ENCODE assay signal across 9 mouse cellular contexts in the genomic region with DNA sequence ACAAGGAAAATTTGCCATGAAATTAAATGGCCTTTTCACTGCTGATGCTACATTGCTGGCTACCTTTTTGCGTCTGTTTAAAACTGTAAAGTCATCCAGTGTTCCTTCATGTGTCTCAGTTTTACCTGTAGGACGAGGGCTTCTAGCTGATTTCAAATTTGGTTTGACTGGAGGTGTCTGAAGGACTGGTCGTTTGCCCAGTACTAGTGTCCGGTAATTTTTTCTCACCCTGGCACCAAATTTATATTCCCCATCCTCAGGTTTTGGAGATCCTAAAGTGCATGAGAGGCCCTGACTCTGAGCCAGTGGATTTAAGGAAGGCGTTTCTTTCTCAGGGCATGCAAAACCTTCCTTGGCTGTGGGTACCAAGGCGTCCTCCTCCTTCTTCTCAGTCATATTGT. TPM values are rescaled to one million over a fixed set of nuclear protein-coding genes. Genes with fewer than 3 reads are reported as not detected.
DNase-seq lines count a peak whose midpoint lies in the region; ATAC-seq lines count a peak whose summit lies in the region.
"Had no signal": no experiment of that assay in that cellular context is flagged by ENCODE, and none has a peak within 500 bp of the region (broad histone marks: within the 10 kb centered on the region; RNA-seq: fewer than 3 reads in every experiment).

No protein-coding gene starts in this region.

- intact Hi-C loops in heart, postnatal 36 days (cut with DNase I), result loop anchor here (1.0 to 5.0 kb wide), 4 partner anchors 14 to 722 kb away; partner anchors contain the start of gene Bmi1
- intact Hi-C loops in gastrocnemius, postnatal 14 days (cut with DNase I; ENCODE audit: low total_unique reads), result loop anchor here (10.0 kb wide), 1 partner anchor 719 kb away; no protein-coding TSS in a partner anchor

- H3K4me1 ChIP-seq in heart, embryonic 13.5 days, result peaks cover 57% of the 10 kb centered on the region
- H3K4me1 ChIP-seq in embryonic facial prominence, embryonic 10.5 days, result peaks cover 49% of the 10 kb centered on the region
- peaks cover 51% of the 10 kb centered on the region for H3K4me1 ChIP-seq in hindbrain, embryonic 14.5 days (replicated peaks; ENCODE audit: control insufficient read depth, insufficient read depth, low read length)
- peaks cover 46% of the 10 kb centered on the region for H3K4me1 ChIP-seq in midbrain, embryonic 14.5 days (ENCODE audit: control insufficient read depth, insufficient read depth, low read length)

- no peaks in the 10 kb centered on the region for H3K27me3 ChIP-seq in heart, embryonic 13.5 days (replicated peaks)
- H3K27me3 ChIP-seq in embryonic facial prominence, embryonic 10.5 days (replicated peaks; ENCODE audit: low read depth, poor library complexity, severe bottlenecking), result no peaks in the 10 kb centered on the region
- no peaks in the 10 kb centered on the region for H3K27me3 ChIP-seq in hindbrain, embryonic 14.5 days (ENCODE audit: control insufficient read depth, insufficient read depth, low read length)
- H3K27me3 ChIP-seq in midbrain, embryonic 14.5 days (ENCODE audit: control insufficient read depth, insufficient read depth, low read length), result no peaks in the 10 kb centered on the region

- peak overlapping the region; percentile 93 for H3K4me2 ChIP-seq in heart, embryonic 13.5 days
- peak overlapping the region; percentile 95 for H3K4me2 ChIP-seq in hindbrain, embryonic 14.5 days (replicated peaks)
- H3K4me2 ChIP-seq in midbrain, embryonic 14.5 days (ENCODE audit: low read length), result peak overlapping the region; percentile 95

- no peaks in the 10 kb centered on the region for H3K9me3 ChIP-seq in heart, embryonic 13.5 days
- H3K9me3 ChIP-seq in embryonic facial prominence, embryonic 10.5 days, result no peaks in the 10 kb centered on the region
- H3K9me3 ChIP-seq in hindbrain, embryonic 14.5 days (ENCODE audit: control insufficient read depth, low read length), result no peaks in the 10 kb centered on the region
- H3K9me3 ChIP-seq in midbrain, embryonic 14.5 days (ENCODE audit: control insufficient read depth, low read length), result no peaks in the 10 kb centered on the region

- no peak for DNase-seq in heart, postnatal 36 days
- DNase-seq in embryonic facial prominence, embryonic 10.5 days (ENCODE audit: low spot score), result peak; percentile 35
- DNase-seq in hindbrain, embryonic 14.5 days (ENCODE audit: low spot score), result no peak
- DNase-seq in midbrain, embryonic 14.5 days, result peak; percentile 63
- no peak for DNase-seq in frontal cortex, postnatal 25 days (ENCODE audit: low spot score in 2 of 2)
- no peak for DNase-seq in gastrocnemius, postnatal 14 days

- WGBS in heart, embryonic 13.5 days, result 15% methylated on average over 6 of the region's 6 CpGs
- 4% methylated on average over 6 of the region's 6 CpGs for WGBS in embryonic facial prominence, embryonic 10.5 days
- 3% methylated on average over 6 of the region's 6 CpGs for WGBS in hindbrain, embryonic 14.5 days
- WGBS in midbrain, embryonic 14.5 days, result 2% methylated on average over 6 of the region's 6 CpGs

- no peak for ATAC-seq in heart, embryonic 13.5 days (ENCODE audit: extremely low read depth, insufficient number of reproducible peaks, low FRiP score, low TSS enrichment)
- no peak for ATAC-seq in hindbrain, embryonic 14.5 days (ENCODE audit: low FRiP score)
- no peak for ATAC-seq in midbrain, embryonic 14.5 days (ENCODE audit: low FRiP score, low TSS enrichment)
- ATAC-seq in megakaryocyte-erythroid progenitor cell, adult 5-6 weeks (replicated peaks; ENCODE audit: low FRiP score, low TSS enrichment, poor library complexity, severe bottlenecking), result no peak

- H3K9ac ChIP-seq in heart, embryonic 13.5 days, result peak overlapping the region; percentile 100
- peak overlapping the region; percentile 100 for H3K9ac ChIP-seq in hindbrain, embryonic 14.5 days
- H3K9ac ChIP-seq in midbrain, embryonic 14.5 days (replicated peaks; ENCODE audit: low read length), result peak overlapping the region; percentile 100

- H3K4me3 ChIP-seq in heart, embryonic 13.5 days, result peak overlapping the region; percentile 98
- H3K4me3 ChIP-seq in embryonic facial prominence, embryonic 10.5 days, result peak overlapping the region; percentile 98
- peak overlapping the region; percentile 89 for H3K4me3 ChIP-seq in hindbrain, embryonic 14.5 days (replicated peaks; ENCODE audit: low read length)
- peak overlapping the region; percentile 95 for H3K4me3 ChIP-seq in midbrain, embryonic 14.5 days (replicated peaks; ENCODE audit: low read depth, low read length)

- H3K27ac ChIP-seq in heart, embryonic 13.5 days (replicated peaks), result peak overlapping the region; percentile 100
- H3K27ac ChIP-seq in embryonic facial prominence, embryonic 10.5 days (replicated peaks), result peak overlapping the region; percentile 99
- peak overlapping the region; percentile 100 for H3K27ac ChIP-seq in hindbrain, embryonic 14.5 days
- peak overlapping the region; percentile 100 for H3K27ac ChIP-seq in midbrain, embryonic 14.5 days (replicated peaks; ENCODE audit: low read depth, low read length)

- no peaks in the 10 kb centered on the region for H3K36me3 ChIP-seq in heart, embryonic 13.5 days
- peaks cover 9% of the 10 kb centered on the region; the same call in 1 of the 2 replicates for H3K36me3 ChIP-seq in embryonic facial prominence, embryonic 10.5 days (replicated peaks)
- no peaks in the 10 kb centered on the region for H3K36me3 ChIP-seq in hindbrain, embryonic 14.5 days (replicated peaks; ENCODE audit: control insufficient read depth, insufficient read depth)
- H3K36me3 ChIP-seq in midbrain, embryonic 14.5 days (ENCODE audit: control insufficient read depth, insufficient read depth, low read length), result no peaks in the 10 kb centered on the region

RNA-seq across cellular contexts. Expression of gene Skida1, which starts 3.1 kb away (rescaled TPM):
- polyA plus RNA-seq in heart, embryonic 13.5 days (2015; fragmentation: Nextera tagmentation; extraction: Ambion mirVana), result 5.5 and 6.6 TPM in 2 replicates
- 1 to 10 TPM; 2.8 to 5.1 TPM for total RNA-seq in heart, postnatal 36 days (2021)
- 15.5 and 16.6 TPM in 2 replicates for polyA plus RNA-seq in embryonic facial prominence, embryonic 10.5 days (2016; fragmentation: Nextera tagmentation; extraction: Ambion mirVana)
- polyA plus RNA-seq in hindbrain, embryonic 14.5 days (2014; fragmentation: Nextera tagmentation; extraction: Ambion mirVana), result 4.9 and 5.4 TPM in 2 replicates
- polyA plus RNA-seq in midbrain, embryonic 14.5 days (2014; fragmentation: Nextera tagmentation; extraction: Ambion mirVana), result 9.1 and 9.4 TPM in 2 replicates
- total RNA-seq in gastrocnemius, postnatal 14 days (2021), result 1 to 10 TPM in 1 of 2 experiments, under 1 TPM in 1; 1.00 to 1.0 TPM
- total RNA-seq in megakaryocyte-erythroid progenitor cell, adult 5-6 weeks (2014; fragmentation: Nextera tagmentation), result not detected in 2 replicates
- not detected in 2 replicates for total RNA-seq in megakaryocyte-erythroid progenitor cell, adult 5-6 weeks (2017)

RNA-seq across cellular contexts. Expression of gene A930004D18Rik, which starts 8.2 kb away (rescaled TPM):
- 11.3 and 12.0 TPM in 2 replicates for polyA plus RNA-seq in heart, embryonic 13.5 days (2015; fragmentation: Nextera tagmentation; extraction: Ambion mirVana)
- 1 to 10 TPM; 4.6 to 6.2 TPM for total RNA-seq in heart, postnatal 36 days (2021)
- polyA plus RNA-seq in embryonic facial prominence, embryonic 10.5 days (2016; fragmentation: Nextera tagmentation; extraction: Ambion mirVana), result 12.7 and 17.7 TPM in 2 replicates
- polyA plus RNA-seq in hindbrain, embryonic 14.5 days (2014; fragmentation: Nextera tagmentation; extraction: Ambion mirVana), result 5.7 and 6.3 TPM in 2 replicates
- polyA plus RNA-seq in midbrain, embryonic 14.5 days (2014; fragmentation: Nextera tagmentation; extraction: Ambion mirVana), result 7.9 and 9.2 TPM in 2 replicates
- 1 to 10 TPM in 1 of 2 experiments, under 1 TPM in 1; 0.89 to 1.1 TPM for total RNA-seq in gastrocnemius, postnatal 14 days (2021)
- not detected in 2 replicates for total RNA-seq in megakaryocyte-erythroid progenitor cell, adult 5-6 weeks (2014; fragmentation: Nextera tagmentation)
- total RNA-seq in megakaryocyte-erythroid progenitor cell, adult 5-6 weeks (2017), result not detected in 2 replicates

RNA-seq across cellular contexts. Expression of gene Mllt10, which starts 9.3 kb away (rescaled TPM):
- polyA plus RNA-seq in heart, embryonic 13.5 days (2015; fragmentation: Nextera tagmentation; extraction: Ambion mirVana), result 32.5 and 42.5 TPM in 2 replicates
- total RNA-seq in heart, postnatal 36 days (2021), result 10 to 100 TPM; 32.6 to 34.2 TPM
- polyA plus RNA-seq in embryonic facial prominence, embryonic 10.5 days (2016; fragmentation: Nextera tagmentation; extraction: Ambion mirVana), result 64.4 and 65.5 TPM in 2 replicates
- polyA plus RNA-seq in hindbrain, embryonic 14.5 days (2014; fragmentation: Nextera tagmentation; extraction: Ambion mirVana), result 26.8 and 33.1 TPM in 2 replicates
- polyA plus RNA-seq in midbrain, embryonic 14.5 days (2014; fragmentation: Nextera tagmentation; extraction: Ambion mirVana), result 33.5 and 40.1 TPM in 2 replicates
- total RNA-seq in gastrocnemius, postnatal 14 days (2021), result 10 to 100 TPM; 19.0 to 20.5 TPM
- total RNA-seq in megakaryocyte-erythroid progenitor cell, adult 5-6 weeks (2014; fragmentation: Nextera tagmentation), result 124 and 133 TPM in 2 replicates
- total RNA-seq in megakaryocyte-erythroid progenitor cell, adult 5-6 weeks (2017), result 71.4 and 79.9 TPM in 2 replicates

RNA-seq across cellular contexts. Expression of gene H2al2a, which starts 49.0 kb away (rescaled TPM):
- not detected in 2 replicates for polyA plus RNA-seq in heart, embryonic 13.5 days (2015; fragmentation: Nextera tagmentation; extraction: Ambion mirVana)
- not detected for total RNA-seq in heart, postnatal 36 days (2021)
- not detected in 2 replicates for polyA plus RNA-seq in embryonic facial prominence, embryonic 10.5 days (2016; fragmentation: Nextera tagmentation; extraction: Ambion mirVana)
- polyA plus RNA-seq in hindbrain, embryonic 14.5 days (2014; fragmentation: Nextera tagmentation; extraction: Ambion mirVana), result not detected in 2 replicates
- not detected in 2 replicates for polyA plus RNA-seq in midbrain, embryonic 14.5 days (2014; fragmentation: Nextera tagmentation; extraction: Ambion mirVana)
- not detected for total RNA-seq in gastrocnemius, postnatal 14 days (2021)
- total RNA-seq in megakaryocyte-erythroid progenitor cell, adult 5-6 weeks (2014; fragmentation: Nextera tagmentation), result not detected in 2 replicates
- total RNA-seq in megakaryocyte-erythroid progenitor cell, adult 5-6 weeks (2017), result not detected in 2 replicates
- polyA plus RNA-seq: large intestine, adult 2 months had no signal

Comparison
In these comparisons a context has a peak if more than half of its experiments do, and no peak if none do; other contexts are left out.
1. DNase-seq: peak in embryonic facial prominence, embryonic 10.5 days (single experiment) and midbrain, embryonic 14.5 days (single experiment); none in heart, postnatal 36 days (0 of 2), hindbrain, embryonic 14.5 days (single experiment), frontal cortex, postnatal 25 days (0 of 2) and gastrocnemius, postnatal 14 days (single experiment).
2. Peak in every context shown above with its lines, with median percentiles within 50 percentile points of each other: H3K27ac ChIP-seq, H3K4me2 ChIP-seq, H3K4me3 ChIP-seq and H3K9ac ChIP-seq.